ENCODE assay signal across 18 mouse cellular contexts in the genomic region with DNA sequence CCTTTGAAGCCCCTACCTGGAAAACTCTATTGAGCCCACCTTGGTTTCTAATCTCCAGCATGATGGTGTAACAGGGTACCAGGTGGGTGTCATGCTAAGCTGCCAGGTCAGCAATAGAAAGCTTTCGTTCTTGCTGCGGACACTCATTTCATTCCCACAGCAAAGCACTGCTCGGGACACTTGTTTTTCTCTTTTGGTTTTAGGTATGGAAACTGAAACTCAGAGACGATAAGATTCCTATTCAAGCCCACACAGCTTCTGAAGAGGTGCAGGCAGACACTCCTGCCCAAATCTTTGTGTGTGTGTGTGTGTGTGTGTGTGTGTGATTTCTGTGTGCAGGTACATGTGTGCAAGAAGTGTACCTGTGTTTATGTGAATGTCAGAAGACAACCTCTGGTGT.
"Had no signal": no experiment of that assay in that cellular context is flagged by ENCODE, and none has a peak within 500 bp of the region (broad histone marks: within the 10 kb centered on the region; RNA-seq: fewer than 3 reads in every experiment).

No protein-coding gene starts in this region.

- H3K4me3 ChIP-seq: midbrain, embryonic 10.5 days; midbrain, embryonic 12.5 days; myocyte; neural tube, embryonic 13.5 days; neural tube, embryonic 15.5 days; stomach, embryonic 15.5 days had no signal

- DNase-seq: lung, adult 18-20 months; lung, embryonic 14.5 days; lung, postnatal 10 days; lung, postnatal 4 days; midbrain, embryonic 14.5 days; retina, postnatal 1 day; right cerebral cortex, adult 18-20 months; thymus, adult 2 months; thymus, postnatal 25 days; thymus, postnatal 4 days had no signal

- ATAC-seq: midbrain, embryonic 16.5 days had no signal

- H3K27ac ChIP-seq: midbrain, embryonic 10.5 days; midbrain, embryonic 12.5 days; neural tube, embryonic 13.5 days; neural tube, embryonic 15.5 days; stomach, embryonic 15.5 days; stomach, postnatal 0 days had no signal
